Mouse (Mus musculus) cerebellum, postnatal 14 days (tissue): Measurements from ENCODE around the gene Wdtc1.

ENCODE experiments used
- DNase-seq, 2 experiments: peaks; one replicate each; pipeline ENCODE4 v3.0.0; 2021; ENCODE audit warnings: mixed read lengths in 2 of 2

Wdtc1 gene

DNA sequence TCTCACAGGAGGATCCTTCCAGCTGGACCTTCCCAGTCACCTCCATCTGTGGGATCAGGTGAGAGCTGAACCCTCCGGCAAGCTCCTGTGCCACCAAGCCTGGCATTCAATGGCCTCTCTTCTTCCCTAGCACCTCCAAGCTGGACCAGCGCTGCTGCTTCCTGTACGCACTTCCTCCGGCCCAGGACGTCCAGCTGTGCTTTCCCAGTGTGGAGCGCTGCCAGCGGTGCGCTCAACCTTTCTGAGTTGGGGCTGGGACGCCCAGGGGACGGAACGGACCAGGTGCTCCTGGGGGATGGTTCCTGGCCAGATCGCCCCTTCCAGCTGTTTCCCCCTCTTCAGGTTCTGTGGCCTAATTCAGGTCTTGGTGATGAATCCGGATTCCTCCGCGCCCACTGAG lies 106.2 kb downstream of the Wdtc1 start:
- DNase-seq: no peak

DNA sequence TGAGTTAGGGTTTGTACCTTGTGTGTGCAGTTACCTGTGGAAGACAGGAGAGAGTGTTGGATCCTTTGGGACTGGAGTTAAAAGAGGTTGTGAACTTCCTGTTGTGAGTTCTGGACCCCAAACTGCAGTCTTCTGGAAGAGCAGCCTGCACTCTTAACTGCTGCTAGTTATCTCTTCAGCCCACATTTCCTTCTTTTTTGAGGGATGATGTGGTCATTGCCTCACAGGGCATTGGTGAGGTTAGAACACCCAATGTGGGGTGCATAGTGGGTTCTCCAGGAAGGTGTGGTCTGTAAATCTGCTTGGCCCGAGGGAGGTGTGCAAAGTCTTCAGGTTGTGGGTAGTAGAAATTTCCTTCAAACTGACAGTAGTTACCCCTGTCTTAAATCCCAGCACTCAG lies 109.0 kb downstream of the Wdtc1 start:
- no peak for DNase-seq

DNA sequence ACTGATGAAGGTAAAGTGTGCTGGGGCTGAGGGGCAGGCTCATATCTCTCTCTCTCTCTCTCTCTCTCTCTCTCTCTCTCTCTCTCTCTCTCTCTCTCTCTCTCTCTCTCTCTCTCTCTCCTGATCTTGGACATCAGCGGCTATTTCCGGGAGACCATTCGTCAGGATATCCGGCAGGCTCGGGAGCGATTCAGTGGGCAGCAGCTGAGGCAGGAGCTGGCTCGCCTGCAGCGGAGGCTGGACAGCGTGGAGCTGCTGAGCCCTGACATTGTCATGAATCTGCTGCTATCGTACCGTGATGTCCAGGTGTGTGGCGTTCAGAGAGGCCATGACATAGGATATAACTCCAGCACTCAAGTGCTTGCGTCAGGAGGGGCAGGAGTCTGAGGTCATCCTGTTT lies 109.7 kb downstream of the Wdtc1 start:
- DNase-seq: no peak

DNA sequence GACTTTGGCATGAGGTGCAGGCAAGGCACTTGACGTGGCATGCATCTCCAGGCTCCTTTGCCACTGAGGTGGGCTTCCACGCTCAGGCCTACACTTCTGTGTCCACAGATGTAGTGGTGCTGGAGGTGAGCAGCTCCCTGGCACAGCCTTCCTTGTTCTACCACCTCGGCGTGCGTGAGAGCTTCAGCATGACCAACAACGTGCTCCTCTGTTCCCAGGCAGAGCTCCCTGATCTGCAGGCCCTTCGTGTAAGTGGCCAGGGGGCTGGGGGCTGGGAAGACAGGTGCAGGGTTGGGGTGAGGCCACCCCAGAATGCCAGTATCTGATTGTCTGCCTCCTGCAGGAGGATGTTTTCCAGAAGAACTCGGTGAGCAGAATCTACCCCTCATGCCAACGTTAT lies 110.6 kb downstream of the Wdtc1 start:
- DNase-seq: no peak
